Mouse (Mus musculus): ENCODE results near the gene Capza3. TPM values are rescaled to one million over a fixed set of nuclear protein-coding genes. Genes with fewer than 3 reads are reported as not detected.

The Capza3 gene
- not detected in 2 replicates for polyA plus RNA-seq (2015; fragmentation: Nextera tagmentation; extraction: Ambion mirVana)

DNA sequence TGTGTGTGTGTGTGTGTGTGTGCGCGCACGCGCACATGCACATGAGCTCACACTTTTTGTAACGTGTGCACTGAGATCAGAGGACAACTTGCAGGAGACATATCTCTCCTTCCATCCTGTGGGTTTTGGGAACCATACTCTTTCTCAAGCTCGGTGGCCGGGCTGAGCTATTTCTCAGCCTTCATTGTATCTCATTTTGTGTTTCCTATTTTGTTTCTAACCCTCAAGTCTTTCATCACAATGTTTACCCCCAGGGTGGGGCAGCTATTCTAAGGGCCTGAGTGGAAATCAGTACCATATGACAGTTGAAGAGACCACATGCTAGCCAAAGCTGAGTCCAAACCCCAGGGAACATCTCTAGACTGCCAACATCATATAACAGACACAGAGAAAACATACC lies at the start of gene Capza3:
TSS of gene Capza3 (plus strand) at position 301 of the 400 bp plus-strand sequence.
- Histone ChIP-seq H3K4me2 (ENCODE audit: low read depth, low read length) (no peak within 1 kb of the TSS), H3K4me1 (ENCODE audit: control insufficient read depth, insufficient read depth, low read length) (no peaks in the 10 kb centered on the region), H3K4me3 (ENCODE audit: low read length) (no peak within 1 kb of the TSS), H3K9me3 (ENCODE audit: control insufficient read depth, low read length) (no peaks in the 10 kb centered on the region), H3K27ac (ENCODE audit: low read length) (no peak within 1 kb of the TSS), H3K36me3 (ENCODE audit: control insufficient read depth, insufficient read depth, low read length) (no peaks in the 10 kb centered on the region), H3K27me3 (replicated peaks; ENCODE audit: control insufficient read depth, insufficient read depth, low read length) (no peaks in the 10 kb centered on the region), H3K9ac (ENCODE audit: low read depth, low read length) (no peak within 1 kb of the TSS)
- WGBS = 97% methylated on average over 7 of the region's 7 CpGs
- ATAC-seq = no peak

DNA sequence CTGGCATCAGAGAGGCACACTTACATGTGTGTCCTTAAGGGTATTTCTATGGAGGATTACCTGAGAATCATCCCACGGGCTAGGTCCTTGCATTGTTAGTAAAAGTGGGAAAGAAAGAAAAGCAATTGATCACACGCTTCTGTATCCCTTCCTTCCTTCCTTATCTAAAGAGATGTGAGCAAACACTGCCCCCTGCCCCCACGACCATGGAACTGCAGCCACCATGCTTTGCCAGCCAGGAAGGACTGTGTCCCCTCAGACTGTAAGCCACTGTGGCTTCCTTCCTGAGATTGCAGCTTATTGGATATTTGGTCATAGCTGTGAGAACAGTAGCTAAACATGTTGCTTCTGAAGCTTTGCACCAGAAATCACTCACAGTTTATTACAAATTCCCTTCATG lies 35.9 kb upstream of the Capza3 start:
- no peak overlapping the region for H3K4me2 ChIP-seq (ENCODE audit: low read depth, low read length)
- no peaks in the 10 kb centered on the region for H3K36me3 ChIP-seq (ENCODE audit: control insufficient read depth, insufficient read depth, low read length)
- H3K9me3 ChIP-seq (ENCODE audit: control insufficient read depth, low read length) = no peaks in the 10 kb centered on the region
- WGBS = 76% methylated on average over 3 of the region's 3 CpGs
- H3K27ac ChIP-seq (ENCODE audit: low read length) = no peak overlapping the region
- ATAC-seq = no peak
- H3K4me1 ChIP-seq (ENCODE audit: control insufficient read depth, insufficient read depth, low read length) = no peaks in the 10 kb centered on the region
- H3K27me3 ChIP-seq (replicated peaks; ENCODE audit: control insufficient read depth, insufficient read depth, low read length) = no peaks in the 10 kb centered on the region
- no peak overlapping the region for H3K4me3 ChIP-seq (ENCODE audit: low read length)
- H3K9ac ChIP-seq (ENCODE audit: low read depth, low read length) = no peak overlapping the region

DNA sequence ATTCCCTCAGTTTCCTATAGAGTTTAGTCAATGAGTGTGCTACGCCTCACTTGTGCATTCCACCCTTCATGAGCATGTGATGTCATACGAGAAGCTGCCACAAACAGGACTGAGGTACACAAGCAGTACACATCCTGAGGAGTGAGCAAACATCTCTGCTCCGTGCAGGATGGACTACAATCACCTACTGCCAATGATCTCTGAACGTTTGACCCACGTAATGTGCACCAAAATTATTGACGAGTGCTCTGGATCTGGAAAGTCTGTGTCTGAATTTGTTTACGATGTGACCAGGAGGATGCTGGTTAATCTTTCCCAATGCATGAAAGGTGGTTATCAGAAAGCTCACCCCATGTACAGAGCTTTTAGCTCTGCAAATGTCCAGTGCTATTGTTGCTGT lies 16.6 kb upstream of the Capza3 start:
- H3K27me3 ChIP-seq (replicated peaks; ENCODE audit: control insufficient read depth, insufficient read depth, low read length) = no peaks in the 10 kb centered on the region
- H3K27ac ChIP-seq (ENCODE audit: low read length) = no peak overlapping the region
- no peak overlapping the region for H3K9ac ChIP-seq (ENCODE audit: low read depth, low read length)
- WGBS = 65% methylated on average over 7 of the region's 7 CpGs
- no peak for ATAC-seq
- no peak overlapping the region for H3K4me3 ChIP-seq (ENCODE audit: low read length)
- H3K9me3 ChIP-seq (ENCODE audit: control insufficient read depth, low read length) = no peaks in the 10 kb centered on the region
- no peaks in the 10 kb centered on the region for H3K4me1 ChIP-seq (ENCODE audit: control insufficient read depth, insufficient read depth, low read length)
- H3K4me2 ChIP-seq (ENCODE audit: low read depth, low read length) = no peak overlapping the region
- no peaks in the 10 kb centered on the region for H3K36me3 ChIP-seq (ENCODE audit: control insufficient read depth, insufficient read depth, low read length)

DNA sequence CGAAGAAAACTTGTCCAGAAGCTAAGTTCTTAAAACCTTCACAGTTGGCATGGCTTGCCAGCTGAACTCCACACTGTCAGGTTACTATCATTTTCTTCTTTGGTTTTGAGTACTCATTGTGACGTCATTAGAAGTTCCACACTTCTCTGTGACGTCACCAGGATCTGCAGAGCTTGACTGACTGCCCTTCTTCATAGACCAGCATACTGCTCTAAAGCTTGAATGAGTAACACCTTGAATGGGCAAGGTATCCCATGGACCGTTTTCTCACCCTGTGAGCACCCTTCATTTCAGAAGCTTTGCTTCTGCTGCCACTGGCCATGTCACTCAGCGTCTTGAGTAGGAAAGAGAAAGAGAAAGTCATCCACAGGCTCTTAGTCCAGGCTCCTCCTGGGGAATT lies 305 bp downstream of the Capza3 start, which contains the start of gene Plcz1:
TSS of gene Plcz1 (minus strand) at position 101 of the 400 bp plus-strand sequence.
- no peaks in the 10 kb centered on the region for H3K27me3 ChIP-seq (replicated peaks; ENCODE audit: control insufficient read depth, insufficient read depth, low read length)
- no peaks in the 10 kb centered on the region for H3K9me3 ChIP-seq (ENCODE audit: control insufficient read depth, low read length)
- ATAC-seq = no peak
- H3K4me2 ChIP-seq (ENCODE audit: low read depth, low read length) = no peak within 1 kb of the TSS
- H3K27ac ChIP-seq (ENCODE audit: low read length) = no peak within 1 kb of the TSS
- no peak within 1 kb of the TSS for H3K4me3 ChIP-seq (ENCODE audit: low read length)
- no peaks in the 10 kb centered on the region for H3K4me1 ChIP-seq (ENCODE audit: control insufficient read depth, insufficient read depth, low read length)
- WGBS = 87% methylated on average over 5 of the region's 5 CpGs
- H3K9ac ChIP-seq (ENCODE audit: low read depth, low read length) = no peak within 1 kb of the TSS
- H3K36me3 ChIP-seq (ENCODE audit: control insufficient read depth, insufficient read depth, low read length) = no peaks in the 10 kb centered on the region

DNA sequence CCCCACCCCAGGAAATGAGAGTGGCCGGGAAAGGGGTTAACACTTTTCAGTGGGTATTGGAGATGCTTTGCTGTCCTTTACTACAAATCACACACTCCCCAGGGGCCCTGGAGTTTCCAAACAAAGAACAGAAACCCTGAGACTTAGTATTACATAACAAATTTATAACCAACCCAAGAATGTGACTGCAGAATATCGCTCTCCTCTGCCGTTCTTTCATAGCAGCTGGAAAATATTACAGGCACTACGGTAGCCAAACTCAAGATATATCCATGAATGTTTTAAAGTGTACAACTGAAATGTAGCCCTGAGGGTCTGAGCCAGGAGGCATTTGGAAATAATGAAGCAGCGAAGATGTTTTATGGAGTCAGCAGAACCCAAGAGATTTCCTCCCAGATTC lies 10.4 kb downstream of the Capza3 start:
- WGBS = 53% methylated on average over 5 of the region's 5 CpGs
- Histone ChIP-seq H3K27ac (ENCODE audit: low read length) (no peak overlapping the region), H3K36me3 (ENCODE audit: control insufficient read depth, insufficient read depth, low read length) (no peaks in the 10 kb centered on the region), H3K4me1 (ENCODE audit: control insufficient read depth, insufficient read depth, low read length) (no peaks in the 10 kb centered on the region), H3K4me3 (ENCODE audit: low read length) (no peak overlapping the region), H3K27me3 (replicated peaks; ENCODE audit: control insufficient read depth, insufficient read depth, low read length) (no peaks in the 10 kb centered on the region), H3K4me2 (ENCODE audit: low read depth, low read length) (no peak overlapping the region), H3K9me3 (ENCODE audit: control insufficient read depth, low read length) (peaks cover 2% of the 10 kb centered on the region; the same call in 1 of the 2 replicates), H3K9ac (ENCODE audit: low read depth, low read length) (no peak overlapping the region)
- ATAC-seq = no peak; the same call in 1 of the 2 replicates

DNA sequence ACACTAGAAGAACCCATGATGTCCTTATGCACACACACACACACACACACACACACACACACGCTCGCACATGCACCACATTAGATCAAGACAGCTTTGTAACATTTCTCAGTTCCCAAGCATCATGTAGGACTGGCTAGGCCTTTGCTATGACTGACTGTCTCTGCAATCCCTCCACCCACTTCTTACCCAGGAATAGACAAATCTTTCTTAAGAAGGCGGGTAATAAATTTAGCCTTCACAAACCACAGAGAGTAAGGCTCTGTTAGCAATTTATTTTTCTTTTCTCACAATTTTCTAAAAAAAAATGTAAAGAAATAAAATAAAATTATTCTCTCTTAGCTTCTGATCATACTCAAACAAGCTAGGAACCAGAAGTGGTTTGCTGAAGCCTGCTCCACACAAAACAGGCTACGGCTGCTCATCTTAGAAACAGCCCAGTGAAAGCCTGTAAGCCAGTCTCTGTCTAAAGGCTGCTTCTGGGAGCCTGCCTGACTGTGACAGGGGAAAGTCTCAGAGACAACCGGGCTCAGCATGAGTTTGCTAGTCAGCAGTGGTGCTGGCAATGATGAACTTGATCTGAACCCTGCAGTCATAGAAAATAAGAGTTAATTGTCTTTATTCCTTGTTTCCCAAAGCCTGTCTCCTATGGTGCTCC lies 13.3 kb downstream of the Capza3 start:
- Histone ChIP-seq H3K4me2 (ENCODE audit: low read depth, low read length) (no peak overlapping the region), H3K36me3 (ENCODE audit: control insufficient read depth, insufficient read depth, low read length) (no peaks in the 10 kb centered on the region), H3K9me3 (ENCODE audit: control insufficient read depth, low read length) (peaks cover 2% of the 10 kb centered on the region; the same call in 1 of the 2 replicates), H3K9ac (ENCODE audit: low read depth, low read length) (no peak overlapping the region), H3K27ac (ENCODE audit: low read length) (no peak overlapping the region), H3K4me3 (ENCODE audit: low read length) (no peak overlapping the region), H3K27me3 (replicated peaks; ENCODE audit: control insufficient read depth, insufficient read depth, low read length) (no peaks in the 10 kb centered on the region), H3K4me1 (ENCODE audit: control insufficient read depth, insufficient read depth, low read length) (no peaks in the 10 kb centered on the region)
- WGBS = 75% methylated on average over 5 of the region's 5 CpGs
- ATAC-seq = no peak

DNA sequence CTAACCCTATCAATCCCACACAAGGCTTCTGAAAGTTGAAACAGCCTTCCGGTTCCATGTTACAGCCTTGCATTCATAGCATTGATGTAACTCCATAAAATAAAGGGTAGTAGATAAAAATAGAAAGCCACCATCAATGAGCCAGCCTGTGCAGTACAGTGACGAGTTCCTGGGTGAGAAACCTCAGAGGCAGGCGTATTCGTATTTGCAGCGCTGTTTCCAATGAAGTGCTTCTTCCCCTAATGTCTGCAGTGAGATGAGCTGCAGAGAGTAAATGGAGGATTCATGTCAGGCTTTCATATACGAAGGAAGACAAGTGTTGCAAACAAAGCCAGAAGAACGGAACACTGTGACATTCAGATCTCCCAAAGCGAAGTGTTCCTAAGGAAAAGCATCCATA lies 28.1 kb downstream of the Capza3 start:
- Histone ChIP-seq H3K36me3 (ENCODE audit: control insufficient read depth, insufficient read depth, low read length) (no peaks in the 10 kb centered on the region), H3K4me2 (ENCODE audit: low read depth, low read length) (no peak overlapping the region), H3K27me3 (replicated peaks; ENCODE audit: control insufficient read depth, insufficient read depth, low read length) (no peaks in the 10 kb centered on the region), H3K9ac (ENCODE audit: low read depth, low read length) (no peak overlapping the region), H3K9me3 (ENCODE audit: control insufficient read depth, low read length) (peaks cover 3% of the 10 kb centered on the region; the same call in 1 of the 2 replicates), H3K4me1 (ENCODE audit: control insufficient read depth, insufficient read depth, low read length) (no peaks in the 10 kb centered on the region), H3K27ac (ENCODE audit: low read length) (no peak overlapping the region), H3K4me3 (ENCODE audit: low read length) (no peak overlapping the region)
- ATAC-seq = no peak
- 71% methylated on average over 8 of the region's 8 CpGs for WGBS

DNA sequence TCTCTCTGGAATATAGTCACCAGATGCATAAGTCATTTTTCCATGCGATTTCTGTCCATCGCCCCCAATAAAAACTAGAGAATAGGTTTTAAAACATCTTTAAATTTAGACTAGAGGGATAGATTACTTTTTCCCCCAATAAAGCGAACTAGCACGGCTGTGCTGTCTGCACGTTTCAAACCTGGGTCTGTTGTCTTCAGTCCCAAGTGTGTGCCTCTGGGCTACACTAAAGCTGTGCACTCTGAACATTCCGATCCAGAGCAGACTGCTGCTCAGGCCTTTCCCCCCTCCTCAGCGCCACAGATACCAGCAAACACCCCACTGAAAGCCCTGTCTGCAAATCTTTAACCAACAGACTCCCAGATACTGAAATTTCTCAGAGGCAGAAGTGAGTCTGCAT lies 39.9 kb downstream of the Capza3 start:
- no peaks in the 10 kb centered on the region for H3K36me3 ChIP-seq (ENCODE audit: control insufficient read depth, insufficient read depth, low read length)
- no peak for ATAC-seq
- no peak overlapping the region for H3K9ac ChIP-seq (ENCODE audit: low read depth, low read length)
- H3K27me3 ChIP-seq (replicated peaks; ENCODE audit: control insufficient read depth, insufficient read depth, low read length) = no peaks in the 10 kb centered on the region
- H3K4me3 ChIP-seq (ENCODE audit: low read length) = no peak overlapping the region
- H3K4me2 ChIP-seq (ENCODE audit: low read depth, low read length) = no peak overlapping the region
- no peaks in the 10 kb centered on the region for H3K9me3 ChIP-seq (ENCODE audit: control insufficient read depth, low read length)
- no peak overlapping the region for H3K27ac ChIP-seq (ENCODE audit: low read length)
- 68% methylated on average over 7 of the region's 7 CpGs for WGBS
- no peaks in the 10 kb centered on the region for H3K4me1 ChIP-seq (ENCODE audit: control insufficient read depth, insufficient read depth, low read length)

DNA sequence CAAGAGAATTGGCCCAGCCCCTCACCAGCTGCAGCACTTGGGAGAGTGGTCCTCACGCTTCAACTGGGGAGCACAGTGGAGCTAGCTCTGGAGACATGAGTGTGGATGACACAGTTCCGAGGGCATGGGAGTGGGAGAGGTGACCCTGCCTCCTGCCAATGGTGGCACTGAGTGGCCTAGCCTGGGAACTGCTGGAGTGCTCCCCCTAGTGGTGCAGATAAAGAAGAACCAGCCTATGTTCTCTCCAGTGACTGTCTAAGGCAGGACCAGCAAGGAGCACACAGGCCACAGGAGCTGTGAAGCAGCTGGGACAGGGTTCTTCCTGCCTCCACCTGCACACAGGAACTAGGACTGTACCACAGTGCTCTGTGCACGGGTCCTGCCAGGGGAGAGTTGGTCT lies 40.7 kb downstream of the Capza3 start:
- no peaks in the 10 kb centered on the region for H3K36me3 ChIP-seq (ENCODE audit: control insufficient read depth, insufficient read depth, low read length)
- H3K4me3 ChIP-seq (ENCODE audit: low read length) = no peak overlapping the region
- no peak overlapping the region for H3K4me2 ChIP-seq (ENCODE audit: low read depth, low read length)
- no peaks in the 10 kb centered on the region for H3K4me1 ChIP-seq (ENCODE audit: control insufficient read depth, insufficient read depth, low read length)
- WGBS = 76% methylated on average over 3 of the region's 3 CpGs
- H3K27ac ChIP-seq (ENCODE audit: low read length) = no peak overlapping the region
- no peak overlapping the region for H3K9ac ChIP-seq (ENCODE audit: low read depth, low read length)
- no peaks in the 10 kb centered on the region for H3K9me3 ChIP-seq (ENCODE audit: control insufficient read depth, low read length)
- ATAC-seq = peak; percentile 31; the same call in 1 of the 2 replicates
- no peaks in the 10 kb centered on the region for H3K27me3 ChIP-seq (replicated peaks; ENCODE audit: control insufficient read depth, insufficient read depth, low read length)

DNA sequence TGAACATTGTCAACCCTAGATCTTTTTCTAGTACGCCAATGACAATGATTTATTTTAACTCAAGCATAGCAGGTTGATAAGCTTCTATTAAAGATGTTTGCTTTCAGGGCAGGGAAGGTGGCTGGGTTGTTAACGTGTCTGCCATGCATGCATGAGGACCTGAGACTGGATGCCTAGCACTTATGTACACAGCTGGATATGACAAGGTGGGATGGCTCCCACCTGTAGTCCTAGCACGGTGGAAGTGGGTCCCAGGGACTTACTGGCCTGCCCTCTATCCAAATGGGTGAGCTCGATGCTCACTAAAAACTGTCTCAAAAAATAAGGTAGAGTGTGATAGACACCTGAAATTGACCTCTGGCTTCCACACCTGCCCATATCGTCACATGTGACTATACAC lies 48.8 kb downstream of the Capza3 start:
- no peak overlapping the region for H3K4me2 ChIP-seq (ENCODE audit: low read depth, low read length)
- H3K9me3 ChIP-seq (ENCODE audit: control insufficient read depth, low read length) = no peaks in the 10 kb centered on the region
- H3K4me1 ChIP-seq (ENCODE audit: control insufficient read depth, insufficient read depth, low read length) = no peaks in the 10 kb centered on the region
- no peak overlapping the region for H3K9ac ChIP-seq (ENCODE audit: low read depth, low read length)
- WGBS = 64% methylated on average over 5 of the region's 5 CpGs
- ATAC-seq = 0 out of 2 replicates have a peak, but pooled peaks have one; percentile 44
- no peak overlapping the region for H3K4me3 ChIP-seq (ENCODE audit: low read length)
- no peak overlapping the region for H3K27ac ChIP-seq (ENCODE audit: low read length)
- no peaks in the 10 kb centered on the region for H3K27me3 ChIP-seq (replicated peaks; ENCODE audit: control insufficient read depth, insufficient read depth, low read length)
- H3K36me3 ChIP-seq (ENCODE audit: control insufficient read depth, insufficient read depth, low read length) = no peaks in the 10 kb centered on the region

Data from intestine, embryonic 16.5 days (tissue).